In the genomic region with DNA sequence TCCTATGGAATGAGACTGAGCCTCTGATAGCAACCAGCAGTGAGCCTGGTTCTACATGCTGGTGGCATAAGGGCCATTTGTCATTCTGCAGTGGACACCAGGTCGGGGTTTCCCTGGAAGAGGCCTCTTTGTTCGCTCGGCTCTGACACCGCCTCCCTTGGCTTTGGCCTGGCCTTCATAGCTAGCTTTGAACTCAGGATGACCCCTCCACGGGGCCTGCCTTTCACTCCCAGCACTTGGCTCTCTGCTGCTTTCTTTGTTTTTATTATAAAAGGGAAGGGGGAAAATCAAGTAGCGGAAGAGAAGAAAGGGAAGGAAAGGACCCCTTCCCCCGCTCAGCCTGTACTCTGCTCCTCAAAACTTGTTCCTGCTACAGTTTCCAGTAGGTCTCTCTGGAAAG, we compare ENCODE assay signal across 8 mouse cellular contexts. TPM values are rescaled to one million over a fixed set of nuclear protein-coding genes. Genes with fewer than 3 reads are reported as not detected.
DNase-seq lines count a peak whose midpoint lies in the region; ATAC-seq lines count a peak whose summit lies in the region.
"Had no signal": no experiment of that assay in that cellular context is flagged by ENCODE, and none has a peak within 500 bp of the region (broad histone marks: within the 10 kb centered on the region; RNA-seq: fewer than 3 reads in every experiment).

No protein-coding gene starts in this region.

- WGBS in heart, embryonic 15.5 days = 16% methylated on average over 7 of the region's 7 CpGs

- no peak overlapping the region for H3K4me3 ChIP-seq in heart, embryonic 15.5 days

- H3K27ac ChIP-seq in heart, embryonic 15.5 days = peak overlapping the region; percentile 86

- H3K9me3 ChIP-seq in heart, embryonic 15.5 days (replicated peaks) = no peaks in the 10 kb centered on the region

- H3K36me3 ChIP-seq in heart, embryonic 15.5 days = no peaks in the 10 kb centered on the region

- H3K9ac ChIP-seq in heart, embryonic 15.5 days = no peak overlapping the region; the same call in 1 of the 2 replicates

- H3K4me1 ChIP-seq in heart, embryonic 15.5 days (replicated peaks) = peaks cover 35% of the 10 kb centered on the region

- peak; percentile 38 for DNase-seq in urinary bladder, postnatal 14 days (ENCODE audit: low spot score)
- DNase-seq in urinary bladder, postnatal 10 days (ENCODE audit: low spot score) = no peak
- peak; percentile 67 to 80 for DNase-seq in kidney, postnatal 4 days
- DNase-seq in retina, embryonic 14.5 days (ENCODE audit: low spot score) = peak; percentile 39
- no peak for DNase-seq in testis, postnatal 14 days (ENCODE audit: low spot score)

- peak; percentile 43; the same call in 1 of the 2 replicates for ATAC-seq in heart, embryonic 15.5 days (replicated peaks; ENCODE audit: insufficient number of reproducible peaks, insufficient read depth, low FRiP score, low read depth)
- ATAC-seq in CD4-positive, CD25-positive, alpha-beta regulatory T cell, adult 4 months = no peak

- peaks cover 6% of the 10 kb centered on the region; the same call in 1 of the 2 replicates for H3K27me3 ChIP-seq in heart, embryonic 15.5 days

- H3K4me2 ChIP-seq in heart, embryonic 15.5 days = peak overlapping the region; percentile 92

RNA-seq across cellular contexts. Expression of gene Rbp1, which starts 7.0 kb away (rescaled TPM):
- polyA plus RNA-seq in heart, embryonic 15.5 days (2015; fragmentation: Nextera tagmentation; extraction: Ambion mirVana) = 51.7 and 53.7 TPM in 2 replicates
- polyA plus RNA-seq in CD4-positive, CD25-positive, alpha-beta regulatory T cell, adult 4 months (2017; shearing (Covaris generic)) = under 1 TPM in 1 of 2 experiments, not detected in 1; 0.29 TPM

RNA-seq across cellular contexts. Expression of gene Rbp2, which starts 56.1 kb away (rescaled TPM):
- 0.33 TPM in 1 of 2 replicates, not detected in the other for polyA plus RNA-seq in heart, embryonic 15.5 days (2015; fragmentation: Nextera tagmentation; extraction: Ambion mirVana)
- not detected for polyA plus RNA-seq in CD4-positive, CD25-positive, alpha-beta regulatory T cell, adult 4 months (2017; shearing (Covaris generic))
- polyA plus RNA-seq: testis, adult 2 months had no signal

Comparison
In these comparisons a context has a peak if more than half of its experiments do, and no peak if none do; other contexts are left out.
1. DNase-seq: peak in urinary bladder, postnatal 14 days (single experiment), kidney, postnatal 4 days (2 of 2) and retina, embryonic 14.5 days (single experiment); none in urinary bladder, postnatal 10 days (single experiment) and testis, postnatal 14 days (single experiment).
2. RNA of gene Rbp1, which starts 7.0 kb away (polyA plus RNA-seq): 51.7 to 53.7 TPM in heart, embryonic 15.5 days; 0.29 TPM in CD4-positive, CD25-positive, alpha-beta regulatory T cell, adult 4 months; every median in the first group is over 10 times any median in the second.